Mouse (Mus musculus) heart, postnatal 25 days (tissue): Measurements from ENCODE around the gene Skap1. TPM values are rescaled to one million over a fixed set of nuclear protein-coding genes. Genes with fewer than 3 reads are reported as not detected.

Experiments
- DNase-seq: peaks from one replicate; pipeline ENCODE4 v3.0.0; 2022; ENCODE audit warnings: low spot score
- intact Hi-C: fragments of 180-260 bp; cut with DNase I; formaldehyde crosslinking; loops from one replicate; pipeline ENCODE4 v1.15.1; 2025
- total RNA-seq, 2 experiments: library from RNA; stranded (reverse); gene quantifications; 2 replicates each; pipeline ENCODE4 v1.2.3; 2021

Gene Skap1
- under 1 TPM in 1 of 2 experiments, not detected in 1; 0.17 TPM for total RNA-seq

- intact Hi-C loops, result no loop called here
- no peak for DNase-seq
Measured at GRCm38 (mm10) chr11:96463986-96464715, at the start of gene Skap1. Gene Skap1 (plus strand): TSS chr11:96464593.

- no peak for DNase-seq
- intact Hi-C loops, result no loop called here
Measured at GRCm38 (mm10) chr11:96421074-96421473, 43.3 kb upstream of the Skap1 start.

- DNase-seq, result no peak
- intact Hi-C loops, result no loop called here
Measured at GRCm38 (mm10) chr11:96421517-96422265, 42.7 kb upstream of the Skap1 start.

- DNase-seq, result no peak
- intact Hi-C loops, result no loop called here
Measured at GRCm38 (mm10) chr11:96425193-96425592, 39.2 kb upstream of the Skap1 start.

GRCm38 (mm10) chr11:96426191-96426590 lies 38.2 kb upstream of the Skap1 start:
- DNase-seq, result no peak
- intact Hi-C loops, result no loop called here

GRCm38 (mm10) chr11:96426805-96427204 lies 37.6 kb upstream of the Skap1 start:
- intact Hi-C loops, result no loop called here
- no peak for DNase-seq

- DNase-seq, result no peak
- intact Hi-C loops, result no loop called here
Measured at GRCm38 (mm10) chr11:96429062-96429461, 35.3 kb upstream of the Skap1 start.

GRCm38 (mm10) chr11:96429891-96430290 lies 34.5 kb upstream of the Skap1 start:
- intact Hi-C loops, result no loop called here
- no peak for DNase-seq

- intact Hi-C loops, result no loop called here
- no peak for DNase-seq
Measured at GRCm38 (mm10) chr11:96431871-96432270, 32.5 kb upstream of the Skap1 start.

- no peak for DNase-seq
- intact Hi-C loops, result loop anchor here (5.0 kb wide), 2 partner anchors 102 to 187 kb away; no protein-coding TSS in a partner anchor
Measured at GRCm38 (mm10) chr11:96434888-96435287, 29.5 kb upstream of the Skap1 start.

GRCm38 (mm10) chr11:96436525-96436924 lies 27.9 kb upstream of the Skap1 start:
- DNase-seq, result no peak
- intact Hi-C loops, result loop anchor here (5.0 kb wide), 2 partner anchors 101 to 186 kb away; no protein-coding TSS in a partner anchor

- intact Hi-C loops, result loop anchor here (2.0 to 5.0 kb wide), 4 partner anchors 99 to 424 kb away; no protein-coding TSS in a partner anchor
- DNase-seq, result no peak
Measured at GRCm38 (mm10) chr11:96438787-96439186, 25.6 kb upstream of the Skap1 start.

- DNase-seq, result no peak
- intact Hi-C loops, result no loop called here
Measured at GRCm38 (mm10) chr11:96441546-96442185, 22.7 kb upstream of the Skap1 start.

- no peak for DNase-seq
- intact Hi-C loops, result no loop called here
Measured at GRCm38 (mm10) chr11:96442468-96442867, 21.9 kb upstream of the Skap1 start.

- DNase-seq, result no peak
- intact Hi-C loops, result no loop called here
Measured at GRCm38 (mm10) chr11:96447931-96448330, 16.5 kb upstream of the Skap1 start.

- no peak for DNase-seq
- intact Hi-C loops, result no loop called here
Measured at GRCm38 (mm10) chr11:96455111-96455510, 9.3 kb upstream of the Skap1 start.

- DNase-seq, result no peak
- intact Hi-C loops, result no loop called here
Measured at GRCm38 (mm10) chr11:96455699-96456326, 8.6 kb upstream of the Skap1 start.

- DNase-seq, result no peak
- intact Hi-C loops, result no loop called here
Measured at GRCm38 (mm10) chr11:96456508-96457305, 7.7 kb upstream of the Skap1 start.

GRCm38 (mm10) chr11:96461766-96462165 lies 2.6 kb upstream of the Skap1 start:
- no peak for DNase-seq
- intact Hi-C loops, result no loop called here
